Mouse (Mus musculus) myocyte (in vitro differentiated cells): ENCODE measurements around the gene Mroh7. TPM values are rescaled to one million over a fixed set of nuclear protein-coding genes. Genes with fewer than 3 reads are reported as not detected.

ENCODE experiments used
- H3K27me3 ChIP-seq: one replicate; pipeline ENCODE4 v1.6.1; 2011; ENCODE audit not compliant: control insufficient read depth, insufficient read depth, insufficient read length
- H3K36me3 ChIP-seq: one replicate; pipeline ENCODE4 v1.6.1; 2011; ENCODE audit not compliant: control insufficient read depth, insufficient read depth
- H3K4me2 ChIP-seq: one replicate; pipeline ENCODE4 v1.6.1; 2011; ENCODE audit warnings: low read depth, control low read depth
- H3K4me3 ChIP-seq: one replicate; pipeline ENCODE4 v1.5.1; 2011; ENCODE audit warnings: mild to moderate bottlenecking, control low read depth, moderate library complexity
- H3K79me2 ChIP-seq: one replicate; pipeline ENCODE4 v1.6.1; 2011; ENCODE audit not compliant: control insufficient read depth, insufficient read depth
- H3ac ChIP-seq: one replicate; pipeline ENCODE4 v1.6.1; 2011; ENCODE audit not compliant: control insufficient read depth, insufficient read length
- CEBPB ChIP-seq: IDR thresholded peaks from 2 replicates; pipeline ENCODE4 v1.6.1; 2011; ENCODE audit warnings: mild to moderate bottlenecking, moderate library complexity; ENCODE audit not compliant: poor library complexity, insufficient read depth, severe bottlenecking
- E2F4 ChIP-seq: IDR thresholded peaks from one replicate; pipeline ENCODE4 v1.6.1; 2011; ENCODE audit warnings: mild to moderate bottlenecking, control low read depth, moderate library complexity; ENCODE audit not compliant: insufficient read depth
- MAX ChIP-seq: IDR thresholded peaks from one replicate; pipeline ENCODE4 v1.6.1; 2011; ENCODE audit warnings: low read depth, mild to moderate bottlenecking, control low read depth
- MYOD1 ChIP-seq, 3 experiments: IDR thresholded peaks; one replicate each; pipeline ENCODE4 v1.6.1; 2011; ENCODE audit warnings: control low read depth in 2 of 3, low read depth in 2 of 3, mild to moderate bottlenecking in 2 of 3, moderate library complexity in 1 of 3; ENCODE audit not compliant: insufficient read length in 2 of 3, control insufficient read depth in 1 of 3
- MYOG ChIP-seq, 3 experiments: IDR thresholded peaks; one replicate each; pipeline ENCODE4 v1.6.1; 2011; ENCODE audit warnings: control low read depth in 2 of 3, low read depth in 2 of 3, mild to moderate bottlenecking in 2 of 3; ENCODE audit not compliant: insufficient read length in 2 of 3, control insufficient read depth in 1 of 3, insufficient read depth in 1 of 3
- POLR2A ChIP-seq: IDR thresholded peaks from one replicate; pipeline ENCODE4 v1.6.1; 2011; ENCODE audit warnings: low read depth, mild to moderate bottlenecking, control low read depth, moderate library complexity; ENCODE audit not compliant: insufficient read length
- POLR2AphosphoS2 ChIP-seq: IDR thresholded peaks from one replicate; pipeline ENCODE4 v1.6.1; 2011; ENCODE audit warnings: low read depth, control low read depth; ENCODE audit not compliant: insufficient read length
- REST ChIP-seq: IDR thresholded peaks from one replicate; pipeline ENCODE4 v1.6.1; 2011; ENCODE audit warnings: mild to moderate bottlenecking, control low read depth, moderate library complexity; ENCODE audit not compliant: insufficient read depth, insufficient read length
- SRF ChIP-seq: IDR thresholded peaks from one replicate; pipeline ENCODE4 v1.6.1; 2011; ENCODE audit warnings: low read depth; ENCODE audit not compliant: control insufficient read depth, insufficient read length
- TCF12 ChIP-seq: IDR thresholded peaks from one replicate; pipeline ENCODE4 v1.6.1; 2011; ENCODE audit warnings: mild to moderate bottlenecking, control low read depth; ENCODE audit not compliant: poor library complexity, insufficient read depth, severe bottlenecking
- TCF3 ChIP-seq: IDR thresholded peaks from one replicate; pipeline ENCODE4 v1.6.1; 2011; ENCODE audit warnings: low read depth, control low read depth; ENCODE audit not compliant: insufficient read length
- USF1 ChIP-seq: IDR thresholded peaks from one replicate; pipeline ENCODE4 v1.6.1; 2011; ENCODE audit warnings: low read depth, mild to moderate bottlenecking, control low read depth, moderate library complexity
- polyA plus RNA-seq: library from polyadenylated mRNA; unstranded; fragments of >200 nt; fragmentation: generic; extraction: Trizol; gene quantifications from one replicate; pipeline ENCODE4 v1.2.1, GENCODE M21; 2012; ENCODE audit warnings: missing spikeins

Mroh7 gene
- polyA plus RNA-seq, 1 experiment: not detected

DNA sequence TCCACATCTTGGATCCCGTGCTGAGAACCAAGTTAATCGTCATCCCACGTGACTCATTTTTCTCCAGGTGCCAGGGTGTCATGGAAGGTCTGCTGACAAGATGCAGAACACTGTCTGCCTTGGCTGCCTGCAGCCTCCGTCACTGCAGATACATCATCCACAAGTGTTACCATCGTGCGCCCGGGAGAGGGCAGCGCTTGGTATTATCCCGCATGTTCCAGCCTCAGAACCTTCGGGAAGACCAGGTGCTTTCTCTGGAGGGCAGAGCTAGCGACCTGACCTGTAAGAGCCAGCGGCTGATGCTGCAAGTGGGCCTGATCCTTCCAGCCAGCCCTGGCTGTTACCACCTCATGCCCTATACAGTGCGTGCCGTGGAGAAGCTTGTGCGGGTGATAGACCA lies 77.7 kb downstream of the Mroh7 start:
- TF ChIP-seq POLR2A: no peak
- no peak for TF ChIP-seq TCF3
- TF ChIP-seq MYOD1 (IDR thresholded peaks at IDR 0.05; ENCODE audit: control insufficient read depth in 1 of 3, insufficient read length in 2 of 3, low read depth in 2 of 3): no peak
- TF ChIP-seq E2F4: no peak
- TF ChIP-seq MYOG (IDR thresholded peaks at IDR 0.05; ENCODE audit: control insufficient read depth in 1 of 3, insufficient read depth in 1 of 3, insufficient read length in 2 of 3, low read depth in 2 of 3): no peak
- no peak for TF ChIP-seq TCF12
- TF ChIP-seq MAX: no peak
- no peak for TF ChIP-seq USF1
- TF ChIP-seq POLR2AphosphoS2: no peak
- TF ChIP-seq REST: no peak
- Histone ChIP-seq H3K4me3 (no peak overlapping the region), H3K79me2 (peaks cover 5% of the 10 kb centered on the region), H3ac (no peak overlapping the region), H3K4me2 (no peak overlapping the region), H3K36me3 (no peaks in the 10 kb centered on the region), H3K27me3 (no peaks in the 10 kb centered on the region)

DNA sequence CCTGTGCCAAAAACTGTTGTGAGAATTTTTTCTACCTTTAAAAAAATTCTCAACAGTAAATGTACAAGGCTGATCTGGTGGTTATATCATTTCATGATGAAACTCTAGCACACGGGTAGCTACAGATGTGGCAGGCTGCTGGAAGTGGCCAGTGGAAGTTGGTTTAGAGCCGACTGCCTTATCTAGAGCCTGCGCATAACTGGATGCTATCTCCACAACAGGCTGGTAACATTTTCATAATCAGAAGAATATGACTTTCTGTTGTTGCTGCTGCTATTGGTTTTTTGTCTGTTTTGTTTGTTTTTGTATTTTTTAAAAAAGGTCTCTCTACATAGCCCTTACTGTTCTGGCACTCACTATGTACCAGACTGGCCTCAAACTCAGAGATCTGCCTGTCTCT lies 78.2 kb downstream of the Mroh7 start:
- Histone ChIP-seq H3K36me3 (no peaks in the 10 kb centered on the region), H3K4me3 (no peak overlapping the region), H3K79me2 (peaks cover 5% of the 10 kb centered on the region), H3ac (no peak overlapping the region), H3K4me2 (no peak overlapping the region), H3K27me3 (no peaks in the 10 kb centered on the region)
- TF ChIP-seq CEBPB (no peak), E2F4 (no peak)

DNA sequence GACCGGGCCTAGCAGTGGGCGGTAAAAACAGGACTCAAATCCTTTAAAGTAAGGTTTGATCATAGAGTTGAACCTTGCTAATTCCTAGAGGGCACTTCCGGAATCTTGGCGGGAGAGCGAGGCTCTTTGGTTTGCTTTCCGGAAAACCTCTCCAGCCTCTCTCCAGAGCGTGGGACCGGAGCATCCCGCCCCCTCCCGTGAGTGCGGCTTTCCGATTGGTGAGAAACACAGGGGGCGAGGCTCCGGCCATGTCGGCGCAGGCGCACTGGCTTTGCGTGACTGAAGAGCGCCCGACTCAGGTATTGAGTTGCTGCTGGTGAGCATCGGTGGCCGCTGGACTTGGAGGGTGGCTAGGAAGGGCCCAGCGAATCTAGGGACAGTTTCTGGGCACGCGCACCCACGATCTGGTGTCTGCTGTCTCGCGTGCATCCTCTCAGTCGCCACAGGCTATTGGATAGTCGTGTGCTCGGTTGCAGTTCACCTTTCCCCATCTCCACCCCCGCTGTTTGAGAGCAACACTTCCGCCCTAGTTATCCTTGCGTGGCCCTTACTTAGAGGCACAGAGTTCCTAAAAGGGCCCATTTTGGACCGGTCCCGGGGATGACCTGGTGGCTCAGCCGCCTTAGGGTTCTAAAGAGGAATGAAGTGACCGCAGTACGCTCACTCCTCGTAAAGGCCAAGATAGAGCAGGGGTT lies 79.7 kb downstream of the Mroh7 start, which contains the start of gene Pars2:
Gene Pars2, plus strand, starts transcription at position 237 of the 695 bp plus-strand sequence.
- Histone ChIP-seq H3ac (peak within 1 kb of the TSS; percentile 11), H3K4me3 (peak within 1 kb of the TSS; percentile 37), H3K4me2 (peak within 1 kb of the TSS; percentile 83), H3K27me3 (no peaks in the 10 kb centered on the region), H3K79me2 (peaks cover 5% of the 10 kb centered on the region), H3K36me3 (no peaks in the 10 kb centered on the region)
- TF ChIP-seq REST (no peak), POLR2AphosphoS2 (peak; percentile 91), SRF (peak; percentile 36), TCF12 (no peak), MAX (no peak), E2F4 (peak; percentile 79), POLR2A (peak; percentile 90)

DNA sequence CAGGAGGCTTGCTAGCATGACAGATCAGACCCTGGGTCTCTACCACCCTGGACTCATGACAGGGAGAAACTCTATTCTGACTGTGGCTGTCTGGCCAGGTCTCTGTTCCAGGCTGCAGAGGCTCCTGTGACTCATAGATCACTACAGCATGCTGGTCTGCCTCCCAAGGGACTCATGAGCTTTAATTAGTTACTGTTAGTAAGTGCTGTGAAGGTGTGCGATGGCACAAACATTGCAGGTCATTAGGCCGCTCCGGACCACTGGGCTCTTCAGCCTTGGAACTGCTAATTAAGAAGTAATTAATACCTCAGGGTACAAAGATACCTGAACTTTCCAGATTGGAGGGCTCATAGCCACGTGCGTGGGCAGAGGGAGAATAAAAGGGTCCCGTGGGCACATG lies 83.6 kb downstream of the Mroh7 start:
- peaks cover 7% of the 10 kb centered on the region for H3K27me3 ChIP-seq
- H3K4me3 ChIP-seq: no peak overlapping the region
- no peak overlapping the region for H3ac ChIP-seq
- H3K79me2 ChIP-seq: peaks cover 5% of the 10 kb centered on the region
- no peaks in the 10 kb centered on the region for H3K36me3 ChIP-seq
- no peak overlapping the region for H3K4me2 ChIP-seq
- TF ChIP-seq MAX (no peak), REST (no peak)

DNA sequence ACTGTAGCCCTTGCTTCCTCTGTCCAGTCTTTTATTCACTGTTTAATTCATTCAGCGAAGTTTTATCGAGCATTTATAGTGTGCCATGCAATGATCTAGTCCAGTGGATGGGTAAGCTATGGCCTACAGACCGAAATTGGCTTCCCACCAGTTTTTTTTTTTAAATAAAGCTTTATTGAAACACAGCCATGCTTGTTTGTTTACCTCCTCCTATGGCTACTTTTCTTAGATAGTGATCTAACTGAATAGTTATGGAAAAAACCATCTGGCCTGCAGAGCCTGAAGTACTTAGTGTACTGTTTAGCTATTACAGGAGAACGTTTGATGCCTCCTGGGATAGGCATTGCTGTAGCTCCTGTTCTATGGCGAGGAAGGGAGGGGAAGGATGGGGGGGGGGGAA lies 84.9 kb downstream of the Mroh7 start:
- Histone ChIP-seq H3K27me3 (peaks cover 7% of the 10 kb centered on the region), H3K36me3 (no peaks in the 10 kb centered on the region), H3ac (no peak overlapping the region), H3K79me2 (no peaks in the 10 kb centered on the region), H3K4me2 (no peak overlapping the region), H3K4me3 (no peak overlapping the region)
- TF ChIP-seq POLR2A: no peak

DNA sequence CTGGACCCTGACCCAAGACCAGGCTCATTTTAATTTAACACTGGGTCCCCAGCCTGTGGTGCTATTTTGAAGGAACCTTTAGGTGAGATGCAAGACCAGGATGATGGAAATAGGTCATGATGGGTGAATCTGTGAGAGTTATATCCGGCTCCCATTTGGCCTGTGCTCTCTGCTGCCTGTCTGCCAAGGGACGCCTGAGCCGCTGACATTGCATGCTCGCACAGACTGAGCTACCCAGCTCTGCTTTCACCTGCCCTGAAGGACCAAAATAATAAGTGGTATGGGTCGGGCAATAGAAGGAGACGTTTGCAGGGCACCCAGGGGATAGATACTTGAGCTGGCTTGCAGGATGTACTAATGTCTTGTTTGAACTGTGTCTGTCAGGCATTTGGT lies 86.5 kb downstream of the Mroh7 start:
- H3K27me3 ChIP-seq: peaks cover 9% of the 10 kb centered on the region
- H3K36me3 ChIP-seq: no peaks in the 10 kb centered on the region
- no peak for TF ChIP-seq POLR2A
- TF ChIP-seq TCF3: no peak
- no peak for TF ChIP-seq MAX
- TF ChIP-seq MYOG (IDR thresholded peaks at IDR 0.05; ENCODE audit: control insufficient read depth in 1 of 3, insufficient read depth in 1 of 3, insufficient read length in 2 of 3, low read depth in 2 of 3): no peak
- no peak for TF ChIP-seq TCF12
- TF ChIP-seq POLR2AphosphoS2: no peak
- no peak for TF ChIP-seq MYOD1 (IDR thresholded peaks at IDR 0.05; ENCODE audit: control insufficient read depth in 1 of 3, insufficient read length in 2 of 3, low read depth in 2 of 3)
- no peak for TF ChIP-seq SRF
- no peak for TF ChIP-seq USF1
- no peak for TF ChIP-seq REST
- TF ChIP-seq CEBPB: no peak
- TF ChIP-seq E2F4: no peak
- no peak overlapping the region for H3K4me3 ChIP-seq
- no peak overlapping the region for H3K4me2 ChIP-seq
- no peaks in the 10 kb centered on the region for H3K79me2 ChIP-seq
- H3ac ChIP-seq: no peak overlapping the region
